Mouse (Mus musculus) thymus, adult 2 months (tissue): Measurements from ENCODE around the gene Cdk5.

Experiments
- CTCF ChIP-seq: fragments of 200-500 bp; IDR thresholded peaks from 2 replicates; pipeline ENCODE4 v1.5.1; 2012; ENCODE audit warnings: mild to moderate bottlenecking, control low read depth, low read length, moderate library complexity, borderline replicate concordance; ENCODE audit not compliant: control insufficient read depth, poor library complexity, insufficient read depth; ENCODE audit errors: extremely low read depth
- POLR2A ChIP-seq: fragments of 200-500 bp; IDR thresholded peaks from 2 replicates; pipeline ENCODE4 v1.6.1; 2012; ENCODE audit warnings: mild to moderate bottlenecking, low read length, control low read depth, moderate library complexity; ENCODE audit not compliant: control insufficient read depth, poor library complexity, insufficient read depth; ENCODE audit errors: extremely low read depth

DNA sequence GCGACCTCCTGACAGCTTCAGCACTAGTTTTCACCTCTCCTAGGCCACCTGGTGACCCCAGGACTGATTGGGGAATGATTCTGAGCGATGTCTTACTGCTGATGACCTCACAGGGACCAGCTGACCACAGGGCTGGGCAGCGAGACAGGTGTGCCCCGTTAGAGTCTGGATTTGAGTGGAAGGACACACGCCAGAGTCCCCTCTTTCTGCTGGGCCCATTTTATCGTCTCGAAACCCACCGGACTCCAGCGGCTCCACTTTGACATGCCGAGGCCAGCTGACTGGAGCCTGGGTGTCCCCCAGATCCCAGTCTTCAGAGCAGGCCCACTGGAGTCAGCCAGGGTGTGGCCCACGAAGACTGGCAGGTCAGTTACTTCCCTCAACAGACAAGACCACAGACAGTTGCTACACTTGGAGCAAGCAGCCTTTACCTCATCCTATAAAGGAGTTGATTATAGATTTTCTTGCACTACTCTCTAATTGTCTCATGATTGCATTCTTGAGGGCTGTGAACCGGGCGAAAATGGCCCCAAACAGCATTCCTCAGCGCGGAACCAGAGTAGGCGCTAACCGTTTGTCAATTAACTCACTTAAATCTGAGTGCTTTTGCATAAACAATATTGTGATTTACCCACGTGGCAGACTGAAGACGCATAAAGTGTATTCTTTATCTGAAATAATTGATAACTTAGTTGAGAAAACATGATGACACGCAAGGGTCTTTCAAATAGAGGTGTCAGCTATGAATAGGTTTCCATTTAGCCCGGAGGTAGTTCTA lies 863 bp upstream of the Cdk5 start:
- no peak for TF ChIP-seq CTCF
- TF ChIP-seq POLR2A, result no peak
